Mouse (Mus musculus) testis, adult 2 months (tissue): ENCODE measurements at regions not wholly inside any gene's neighbourhood (a gene's known extent, or its start where the extent isn't known, plus 50 kb on each side); places are given as distances from the start of the nearest gene placed in this dataset.

ENCODE experiments used
- H3K27ac ChIP-seq: fragments of 200-500 bp; 2 replicates; pipeline ENCODE4 v1.5.1; 2012; ENCODE audit warnings: low read depth, low read length; ENCODE audit not compliant: control insufficient read depth, insufficient read depth
- H3K27me3 ChIP-seq: fragments of 200-500 bp; 2 replicates; pipeline ENCODE4 v1.6.1; 2012; ENCODE audit warnings: mild to moderate bottlenecking, low read length, moderate library complexity; ENCODE audit not compliant: control insufficient read depth, insufficient read depth
- H3K36me3 ChIP-seq: fragments of 200-500 bp; 2 replicates; pipeline ENCODE4 v1.6.1; 2012; ENCODE audit warnings: mild to moderate bottlenecking, low read length; ENCODE audit not compliant: control insufficient read depth, insufficient read depth
- H3K4me1 ChIP-seq: fragments of 200-500 bp; 2 replicates; pipeline ENCODE4 v1.6.1; 2012; ENCODE audit warnings: low read length; ENCODE audit not compliant: control insufficient read depth, insufficient read depth
- H3K4me3 ChIP-seq: fragments of 200-500 bp; 2 replicates; pipeline ENCODE4 v1.5.1; 2012; ENCODE audit warnings: low read depth, mild to moderate bottlenecking, low read length, moderate library complexity, mixed read lengths; ENCODE audit not compliant: control insufficient read depth
- CTCF ChIP-seq: fragments of 200-500 bp; IDR thresholded peaks from 2 replicates; pipeline ENCODE4 v1.5.1; 2012; ENCODE audit warnings: low read depth, mild to moderate bottlenecking, inconsistent platforms, low read length, moderate library complexity; ENCODE audit not compliant: control insufficient read depth, insufficient read depth, insufficient replicate concordance
- POLR2A ChIP-seq: fragments of 200-500 bp; IDR thresholded peaks from 2 replicates; pipeline ENCODE4 v1.6.1; 2012; ENCODE audit warnings: low read depth, mild to moderate bottlenecking, inconsistent platforms, low read length, moderate library complexity; ENCODE audit not compliant: control insufficient read depth

GRCm38 (mm10) chr2:171822156-171822555 lies 221.1 kb downstream of the Cbln4 start:
- Histone ChIP-seq H3K36me3 (no peaks in the 10 kb centered on the region), H3K27ac (no peak overlapping the region), H3K27me3 (no peaks in the 10 kb centered on the region), H3K4me1 (no peaks in the 10 kb centered on the region), H3K4me3 (no peak overlapping the region)
- TF ChIP-seq CTCF (no peak), POLR2A (no peak)

- Histone ChIP-seq H3K27me3 (no peaks in the 10 kb centered on the region), H3K36me3 (no peaks in the 10 kb centered on the region), H3K27ac (no peak overlapping the region), H3K4me1 (no peaks in the 10 kb centered on the region), H3K4me3 (no peak overlapping the region)
- TF ChIP-seq POLR2A (no peak), CTCF (no peak)
These were observed 224.8 kb downstream of the Cbln4 start for GRCm38 (mm10) chr2:171818504-171818903.

GRCm38 (mm10) chr2:171816685-171817419 lies 226.4 kb downstream of the Cbln4 start:
- no peaks in the 10 kb centered on the region for H3K27me3 ChIP-seq
- no peak overlapping the region for H3K27ac ChIP-seq
- H3K4me3 ChIP-seq: no peak overlapping the region
- H3K36me3 ChIP-seq: no peaks in the 10 kb centered on the region
- no peak for TF ChIP-seq CTCF
- TF ChIP-seq POLR2A: no peak
- no peaks in the 10 kb centered on the region for H3K4me1 ChIP-seq

GRCm38 (mm10) chr2:171812701-171813100 lies 230.6 kb downstream of the Cbln4 start:
- no peak overlapping the region for H3K27ac ChIP-seq
- H3K36me3 ChIP-seq: no peaks in the 10 kb centered on the region
- TF ChIP-seq POLR2A (no peak), CTCF (no peak)
- H3K4me3 ChIP-seq: no peak overlapping the region
- H3K27me3 ChIP-seq: no peaks in the 10 kb centered on the region
- H3K4me1 ChIP-seq: no peaks in the 10 kb centered on the region

GRCm38 (mm10) chr2:171805376-171805775 lies 237.9 kb downstream of the Cbln4 start:
- no peaks in the 10 kb centered on the region for H3K36me3 ChIP-seq
- TF ChIP-seq CTCF: no peak
- TF ChIP-seq POLR2A: no peak
- H3K27ac ChIP-seq: no peak overlapping the region
- no peaks in the 10 kb centered on the region for H3K4me1 ChIP-seq
- H3K4me3 ChIP-seq: peak overlapping the region; percentile 4; the same call in 1 of the 2 replicates
- no peaks in the 10 kb centered on the region for H3K27me3 ChIP-seq

- no peaks in the 10 kb centered on the region for H3K27me3 ChIP-seq
- TF ChIP-seq POLR2A (no peak), CTCF (no peak)
- H3K27ac ChIP-seq: no peak overlapping the region
- no peak overlapping the region for H3K4me3 ChIP-seq
- no peaks in the 10 kb centered on the region for H3K4me1 ChIP-seq
- no peaks in the 10 kb centered on the region for H3K36me3 ChIP-seq
These were observed 242.6 kb downstream of the Cbln4 start for GRCm38 (mm10) chr2:171800511-171801268.

- TF ChIP-seq CTCF: no peak
- no peak for TF ChIP-seq POLR2A
- Histone ChIP-seq H3K27me3 (no peaks in the 10 kb centered on the region), H3K4me1 (no peaks in the 10 kb centered on the region), H3K36me3 (no peaks in the 10 kb centered on the region), H3K4me3 (no peak overlapping the region), H3K27ac (no peak overlapping the region)
These were observed 243.9 kb downstream of the Cbln4 start for GRCm38 (mm10) chr2:171799351-171799750.
